Mouse (Mus musculus) G1E (cell line): ENCODE data around the gene Ddb1. TPM values are rescaled to one million over a fixed set of nuclear protein-coding genes. Genes with fewer than 3 reads are reported as not detected.

Source experiments
- ATAC-seq: 2 replicates; pipeline ENCODE4 v1.8.0; 2016; ENCODE audit warnings: mild to moderate bottlenecking; ENCODE audit not compliant: insufficient number of reproducible peaks, poor library complexity, low FRiP score, severe bottlenecking; ENCODE audit errors: extremely low read depth
- DNase-seq: peaks from one replicate; pipeline ENCODE4 v3.0.0; 2012; ENCODE audit warnings: low spot score
- H3K27me3 ChIP-seq: 2 replicates; pipeline ENCODE4 v1.6.1; 2012; ENCODE audit warnings: mild to moderate bottlenecking, low read length, inconsistent platforms; ENCODE audit not compliant: insufficient read depth
- H3K36me3 ChIP-seq: replicated peaks from 2 replicates; pipeline ENCODE3; 2012; ENCODE audit warnings: mild to moderate bottlenecking, inconsistent platforms
- H3K4me1 ChIP-seq: 2 replicates; pipeline ENCODE4 v1.6.1; 2012; ENCODE audit warnings: low read depth, low read length, inconsistent platforms, mixed read lengths; ENCODE audit not compliant: insufficient read depth
- H3K4me3 ChIP-seq: 2 replicates; pipeline ENCODE4 v1.5.1; 2012; ENCODE audit warnings: low read depth, mild to moderate bottlenecking, inconsistent platforms, low read length, moderate library complexity, mixed read lengths
- H3K9me3 ChIP-seq: replicated peaks from 2 replicates; pipeline ENCODE4 v1.6.1; 2012; ENCODE audit warnings: inconsistent platforms
- CTCF ChIP-seq: IDR thresholded peaks from 2 replicates; pipeline ENCODE4 v1.5.1; 2012; ENCODE audit warnings: low read depth, low read length, inconsistent platforms, mixed read lengths
- GATA1 ChIP-seq: IDR thresholded peaks from 2 replicates; pipeline ENCODE4 v1.6.1; 2012; ENCODE audit warnings: borderline replicate concordance, low read length, inconsistent platforms, mixed read lengths
- GATA2 ChIP-seq: IDR thresholded peaks from 2 replicates; pipeline ENCODE4 v1.6.1; 2012; ENCODE audit warnings: low read depth, low read length, inconsistent platforms, borderline replicate concordance
- POLR2AphosphoS5 ChIP-seq: IDR thresholded peaks from 2 replicates; pipeline ENCODE4 v1.6.1; 2012; ENCODE audit warnings: low read depth, low read length, inconsistent platforms; ENCODE audit not compliant: insufficient replicate concordance
- TAL1 ChIP-seq: conservative IDR thresholded peaks from 2 replicates; pipeline ENCODE4 v1.6.1; 2012; ENCODE audit warnings: low read depth, low read length, inconsistent platforms, mixed read lengths
- polyA plus RNA-seq: library from polyadenylated mRNA; stranded (reverse); fragments of >175 nt; gene quantifications from 2 replicates; pipeline ENCODE4 v1.2.3, GENCODE M21; 2012
- total RNA-seq, 2 experiments: library from RNA; stranded (forward) in 1 of 2; stranded (reverse) in 1 of 2; fragments of 200-1000 nt in 1 of 2; fragments of >200 nt in 1 of 2; fragmentation: Nextera tagmentation in 1 of 2; gene quantifications; 2 replicates each; pipeline ENCODE4 v1.2.3; 2014 to 2017

Gene Ddb1
- total and polyA plus RNA-seq, 3 experiments = 30.8 to 516 (median 389) TPM

DNA sequence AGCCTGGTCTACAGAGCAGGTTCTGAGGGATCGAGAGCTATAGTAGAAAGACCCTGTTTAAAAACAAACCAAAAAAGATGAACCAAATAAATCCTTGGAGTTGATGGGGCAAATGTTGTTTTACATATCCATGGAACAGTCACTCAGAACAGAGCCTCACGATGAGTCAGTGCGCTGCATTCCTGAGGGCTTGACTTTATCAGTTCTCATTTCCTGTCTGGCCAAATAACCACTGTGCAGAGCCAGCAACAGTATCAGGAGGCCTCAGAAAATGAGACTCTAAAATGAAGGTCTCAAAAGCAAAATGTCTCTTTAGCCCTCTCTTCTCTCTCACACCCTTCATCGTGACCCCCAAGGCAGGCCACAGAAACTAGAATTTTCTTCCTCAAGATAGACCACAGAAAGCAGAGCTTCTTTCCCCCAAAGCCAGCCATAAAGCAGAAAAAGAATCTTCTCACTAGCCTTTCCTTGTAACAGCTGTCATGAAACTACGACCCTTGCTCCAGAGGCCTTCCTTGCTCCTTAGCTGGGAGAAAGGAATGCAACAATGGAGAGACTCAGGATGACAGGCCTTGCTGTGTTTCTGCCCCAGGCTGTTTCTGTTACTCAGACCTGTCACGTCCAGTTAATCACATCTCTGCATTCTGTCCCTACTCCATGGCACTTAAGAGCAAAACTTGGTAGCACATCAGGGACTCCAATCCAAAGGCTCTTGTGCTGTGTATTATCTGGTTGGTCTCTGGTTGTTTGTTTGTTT is 43.4 kb upstream of the Ddb1 start:
- Histone ChIP-seq H3K36me3 (no peaks in the 10 kb centered on the region), H3K4me1 (peaks cover 6% of the 10 kb centered on the region), H3K27me3 (peaks cover 13% of the 10 kb centered on the region), H3K9me3 (no peaks in the 10 kb centered on the region), H3K4me3 (no peak overlapping the region)
- ATAC-seq (no peak), DNase-seq (no peak)
- no peak for TF ChIP-seq GATA2
- TF ChIP-seq GATA1 = no peak
- TF ChIP-seq CTCF = no peak
- no peak for TF ChIP-seq TAL1
- TF ChIP-seq POLR2AphosphoS5 = no peak

GRCm38 (mm10) chr19:10562351-10562750 is 42.8 kb upstream of the Ddb1 start:
- DNase-seq = no peak
- no peaks in the 10 kb centered on the region for H3K9me3 ChIP-seq
- H3K27me3 ChIP-seq = peaks cover 13% of the 10 kb centered on the region
- H3K4me1 ChIP-seq = peaks cover 2% of the 10 kb centered on the region; the same call in 1 of the 2 replicates
- ATAC-seq = no peak
- H3K4me3 ChIP-seq = no peak overlapping the region
- no peak for TF ChIP-seq CTCF
- no peak for TF ChIP-seq TAL1
- no peak for TF ChIP-seq GATA2
- no peak for TF ChIP-seq POLR2AphosphoS5
- no peak for TF ChIP-seq GATA1
- no peaks in the 10 kb centered on the region for H3K36me3 ChIP-seq

DNA sequence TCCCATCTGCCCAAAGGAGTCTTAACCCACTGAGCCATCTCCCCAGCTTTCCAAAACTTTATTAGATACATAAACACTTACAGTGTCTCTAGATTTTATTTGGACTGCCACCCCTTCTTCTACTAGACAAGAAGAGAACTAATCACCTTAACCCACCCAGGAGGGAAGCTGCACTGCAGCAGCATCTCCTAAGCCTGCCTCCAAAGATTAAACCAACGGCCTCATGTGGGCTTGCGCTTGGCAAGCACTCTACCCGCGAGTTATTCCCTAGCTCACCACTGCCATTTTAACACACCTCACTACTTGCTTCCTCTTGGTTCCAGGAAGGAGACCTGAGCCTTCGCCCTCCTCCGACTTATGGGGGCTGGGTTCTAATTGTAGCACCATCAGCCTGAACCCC is 40.8 kb upstream of the Ddb1 start:
- TF ChIP-seq CTCF = no peak
- no peak for TF ChIP-seq TAL1
- no peak for TF ChIP-seq GATA1
- TF ChIP-seq GATA2 = no peak
- no peak for TF ChIP-seq POLR2AphosphoS5
- DNase-seq (no peak), ATAC-seq (no peak)
- Histone ChIP-seq H3K36me3 (peaks cover 8% of the 10 kb centered on the region), H3K27me3 (peaks cover 13% of the 10 kb centered on the region), H3K9me3 (no peaks in the 10 kb centered on the region), H3K4me1 (peaks cover 2% of the 10 kb centered on the region; the same call in 1 of the 2 replicates), H3K4me3 (no peak overlapping the region)

DNA sequence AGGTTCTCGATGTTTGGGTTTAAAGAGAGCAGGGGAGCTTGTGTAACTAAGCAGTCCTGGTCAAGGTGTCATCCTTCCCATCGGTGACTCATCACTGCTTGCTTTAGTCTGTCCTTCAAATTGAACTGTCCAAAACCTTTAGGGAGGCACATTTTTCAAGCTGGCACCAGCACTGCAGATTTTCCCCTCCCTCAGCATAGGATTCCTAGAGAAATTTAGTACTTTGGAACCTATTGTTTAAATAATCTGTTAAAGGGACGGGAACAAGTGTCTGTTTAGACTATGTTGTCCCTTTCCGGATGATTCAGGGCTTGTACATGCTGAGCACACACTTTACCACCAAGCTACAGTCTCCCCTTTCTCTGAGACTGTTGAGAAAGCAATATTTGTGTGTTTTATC is 39.9 kb upstream of the Ddb1 start:
- no peak for ATAC-seq
- H3K36me3 ChIP-seq = peaks cover 17% of the 10 kb centered on the region

DNA sequence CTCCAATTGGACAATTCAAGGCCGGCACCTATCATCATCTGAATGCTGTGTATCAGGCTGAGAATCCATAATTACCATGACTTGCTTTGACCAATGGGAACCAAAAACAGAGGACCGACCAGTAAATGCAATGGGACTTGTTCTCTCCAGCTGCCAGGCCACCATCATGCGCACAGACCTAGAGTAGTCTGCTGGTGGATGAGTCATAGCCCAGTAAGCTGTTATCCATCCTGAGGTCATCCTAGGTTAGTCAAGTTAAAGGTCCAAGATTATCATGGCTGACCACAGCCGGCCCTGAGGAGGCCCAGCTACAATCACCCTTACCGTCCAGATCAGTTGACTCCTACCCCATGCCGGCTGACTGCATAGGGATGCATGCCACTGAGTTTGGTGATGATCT is 35.5 kb upstream of the Ddb1 start:
- H3K9me3 ChIP-seq = no peaks in the 10 kb centered on the region
- TF ChIP-seq POLR2AphosphoS5 (no peak), CTCF (no peak), TAL1 (no peak), GATA2 (no peak), GATA1 (no peak)
- ATAC-seq = no peak
- peaks cover 9% of the 10 kb centered on the region for H3K27me3 ChIP-seq
- no peaks in the 10 kb centered on the region; the same call in 1 of the 2 replicates for H3K4me1 ChIP-seq
- peaks cover 60% of the 10 kb centered on the region for H3K36me3 ChIP-seq
- no peak for DNase-seq
- no peak overlapping the region for H3K4me3 ChIP-seq

More for the DNA sequence above, 39.9 kb upstream of the Ddb1 start:
- TF ChIP-seq GATA1 (no peak), POLR2AphosphoS5 (no peak), TAL1 (no peak), GATA2 (no peak), CTCF (no peak)
- no peaks in the 10 kb centered on the region for H3K9me3 ChIP-seq
- no peak for DNase-seq
- H3K4me3 ChIP-seq = no peak overlapping the region
- H3K27me3 ChIP-seq = peaks cover 13% of the 10 kb centered on the region
- H3K4me1 ChIP-seq = peaks cover 2% of the 10 kb centered on the region; the same call in 1 of the 2 replicates

DNA sequence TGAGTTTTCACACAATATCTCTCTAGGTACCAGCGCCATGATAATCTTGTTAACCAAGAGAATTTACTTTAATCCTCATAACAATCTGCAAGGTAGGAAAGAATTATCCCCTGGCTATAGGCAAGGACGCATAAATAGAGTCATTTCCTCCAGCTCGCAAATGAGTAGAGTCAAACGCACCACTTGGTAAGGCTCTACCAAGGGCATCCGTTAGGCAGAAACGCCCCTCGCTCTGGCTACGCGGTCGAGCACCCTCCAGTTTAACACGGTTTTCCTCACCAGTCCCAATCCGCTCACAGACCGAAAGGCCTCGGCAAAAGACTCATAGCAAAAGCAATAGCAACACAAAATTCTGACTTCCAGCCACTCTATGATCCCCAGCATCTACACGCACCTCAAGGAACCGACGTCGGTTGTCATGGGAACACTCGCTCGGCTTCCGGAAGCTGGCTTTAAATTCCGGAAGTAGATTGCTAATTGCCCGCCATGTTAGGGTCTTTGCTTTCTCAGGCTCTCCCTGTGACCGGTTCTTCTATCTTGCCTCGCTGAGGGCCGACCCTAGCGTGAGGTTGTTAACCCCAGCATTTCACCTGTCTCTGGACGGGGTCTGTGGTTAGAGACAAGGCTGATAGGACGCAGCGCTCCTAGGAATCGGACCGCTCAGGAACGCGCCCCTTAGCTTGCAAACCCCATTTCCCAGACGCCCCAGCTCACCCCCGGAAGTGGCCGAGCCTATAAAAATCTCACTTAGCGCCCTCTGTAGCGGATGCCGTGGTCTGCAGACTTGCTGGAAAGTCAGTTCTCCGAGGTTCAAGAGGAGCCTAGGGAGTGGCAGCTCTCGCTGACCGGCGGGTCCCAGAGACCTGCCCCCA is 28.2 kb upstream of the Ddb1 start, which contains the start of the genes Cyb561a3 and Tmem138:
Cyb561a3 (plus strand) TSS at position 483 of the 872 bp plus-strand sequence.
Tmem138 (minus strand) TSS at position 673 of the 872 bp plus-strand sequence.
- H3K4me3 ChIP-seq = peak within 1 kb of the TSS; percentile 82
- TF ChIP-seq POLR2AphosphoS5 = no peak
- TF ChIP-seq GATA1 = no peak
- no peak for TF ChIP-seq CTCF
- TF ChIP-seq TAL1 = no peak
- TF ChIP-seq GATA2 = no peak
- no peaks in the 10 kb centered on the region for H3K27me3 ChIP-seq
- H3K9me3 ChIP-seq = no peaks in the 10 kb centered on the region
- peaks cover 61% of the 10 kb centered on the region for H3K36me3 ChIP-seq
- peaks cover 40% of the 10 kb centered on the region for H3K4me1 ChIP-seq
- DNase-seq (peak; percentile 81), ATAC-seq (peak; percentile 87)
